Mouse (Mus musculus): Measurements from ENCODE around the gene Ranbp2.

Ranbp2 gene

DNA sequence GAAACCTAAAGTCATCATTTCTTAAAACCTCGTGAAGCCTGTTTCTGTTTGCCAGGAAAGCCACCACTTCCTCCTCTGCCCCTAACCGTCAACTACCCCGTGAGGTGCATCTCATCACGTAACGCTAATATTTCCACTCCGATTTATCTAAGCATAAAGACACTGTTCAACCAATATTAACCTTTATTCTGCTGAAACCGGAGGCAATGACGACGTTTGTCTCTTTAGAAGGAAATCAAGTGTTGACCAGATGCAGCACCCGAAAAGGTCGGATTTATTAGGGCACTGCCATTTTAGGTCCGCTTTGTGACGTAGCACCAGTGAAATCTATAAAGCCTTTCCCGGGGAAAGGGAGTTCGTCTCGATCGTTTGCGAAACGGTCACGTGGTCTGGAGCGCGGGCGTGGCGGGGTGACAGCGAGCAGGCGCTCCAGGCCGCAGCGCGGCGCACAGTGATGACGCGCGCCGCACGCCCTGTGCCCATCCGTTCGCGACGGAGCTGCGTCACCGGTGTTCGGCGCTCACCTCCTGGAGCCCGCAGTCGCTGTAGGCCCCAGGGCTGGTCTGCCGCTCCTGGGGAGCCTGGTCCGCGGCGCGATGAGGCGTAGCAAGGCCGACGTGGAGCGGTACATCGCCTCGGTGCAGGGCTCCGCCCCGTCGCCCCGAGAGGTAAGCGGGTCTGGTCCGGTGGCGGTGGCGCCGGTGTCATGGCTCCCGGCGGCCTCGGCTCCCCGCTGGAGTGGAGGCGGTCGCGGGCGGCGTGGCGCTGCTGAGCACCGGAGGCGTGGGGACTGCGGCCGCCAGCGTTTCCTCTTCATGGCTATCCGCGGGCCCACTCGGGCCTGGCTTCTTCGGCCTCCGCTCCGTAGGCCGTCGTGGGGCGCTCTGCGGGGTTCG, at the start of gene Ranbp2:
Gene Ranbp2, plus strand, starts transcription at position 537 of the 896 bp plus-strand sequence.
- peak; percentile 98 to 99 for DNase-seq

- DNase-seq: no peak
Observed at GRCm38 (mm10) chr10:58398941-58399340, 47.8 kb upstream of the Ranbp2 start.

- DNase-seq: peak; percentile 33 to 56
Observed at GRCm38 (mm10) chr10:58401838-58402237, 44.9 kb upstream of the Ranbp2 start.

DNA sequence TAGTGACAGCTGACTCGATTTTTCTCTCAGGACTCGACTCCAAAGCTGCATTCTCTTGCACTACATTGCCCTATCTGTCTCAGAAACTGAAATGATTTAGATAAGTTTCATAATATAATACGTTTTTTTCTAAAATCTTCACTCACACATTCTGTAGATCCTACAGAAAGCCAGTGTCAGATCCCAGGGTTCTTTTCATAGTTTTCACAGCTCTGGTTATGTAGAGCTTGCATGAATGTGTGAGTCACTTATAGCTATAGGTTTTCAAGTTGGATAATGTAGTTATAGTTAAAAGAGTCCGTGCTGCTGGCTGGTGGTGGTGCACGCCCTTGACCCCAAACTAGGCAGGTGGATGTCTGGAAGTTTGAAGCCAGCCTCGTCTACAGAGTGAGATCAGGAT, 42.1 kb upstream of the Ranbp2 start:
- DNase-seq: no peak

GRCm38 (mm10) chr10:58405285-58405948, 41.3 kb upstream of the Ranbp2 start:
- no peak for DNase-seq

GRCm38 (mm10) chr10:58405949-58406305, 40.8 kb upstream of the Ranbp2 start:
- DNase-seq: no peak

DNA sequence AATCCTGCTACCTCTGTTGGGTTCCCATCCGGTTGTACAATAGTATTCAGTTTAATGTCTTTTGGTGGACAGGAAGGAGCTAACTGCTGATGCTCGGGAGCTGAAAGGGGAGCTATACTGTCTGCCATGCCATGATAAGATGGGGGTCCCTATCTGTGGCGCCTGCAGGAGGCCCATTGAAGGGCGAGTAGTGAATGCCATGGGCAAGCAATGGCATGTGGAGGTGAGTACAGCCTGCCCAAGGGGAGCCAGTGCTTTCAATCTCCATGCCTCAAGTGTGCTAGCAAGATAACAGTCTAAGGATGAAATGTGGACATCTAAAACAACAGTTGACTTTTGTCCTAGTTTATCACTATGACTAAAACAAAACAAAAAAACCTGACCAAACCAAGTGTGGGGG, 34.4 kb upstream of the Ranbp2 start:
- no peak for DNase-seq

- no peak for DNase-seq
Observed at GRCm38 (mm10) chr10:58412852-58413251, 33.9 kb upstream of the Ranbp2 start.

GRCm38 (mm10) chr10:58416702-58417101, 30.0 kb upstream of the Ranbp2 start:
- no peak for DNase-seq

GRCm38 (mm10) chr10:58418290-58418971, 28.3 kb upstream of the Ranbp2 start:
- no peak for DNase-seq

GRCm38 (mm10) chr10:58427930-58428329, 18.8 kb upstream of the Ranbp2 start:
- DNase-seq: no peak

- DNase-seq: peak in 1 of 2 experiments; percentile 4
Observed at GRCm38 (mm10) chr10:58445850-58446249, 870 bp upstream of the Ranbp2 start.

DNA sequence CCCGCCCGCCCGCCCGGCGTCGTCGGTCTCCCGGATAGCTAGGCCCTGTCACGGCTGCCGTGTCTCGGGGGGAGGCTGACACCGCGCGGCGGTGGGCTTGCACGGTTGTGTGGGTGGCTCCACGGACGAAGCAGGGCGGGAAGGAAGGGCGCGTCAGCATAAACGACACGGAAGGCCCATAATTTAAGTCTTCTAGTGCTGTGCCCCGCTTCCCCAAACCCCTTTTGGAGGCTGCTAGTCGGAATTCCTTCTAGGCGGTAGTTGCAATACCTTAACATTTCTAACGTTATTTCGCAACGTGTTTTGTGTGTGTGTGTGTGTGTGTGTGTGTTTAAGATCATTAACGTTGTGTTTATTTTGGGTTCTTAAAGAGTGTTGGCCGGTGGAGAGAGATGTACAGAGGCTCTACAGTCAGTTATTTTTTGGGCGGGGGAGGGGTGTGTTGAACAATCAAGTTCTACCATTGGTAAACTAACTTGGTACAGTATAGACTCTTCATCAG, 611 bp downstream of the Ranbp2 start:
- no peak for DNase-seq

DNA sequence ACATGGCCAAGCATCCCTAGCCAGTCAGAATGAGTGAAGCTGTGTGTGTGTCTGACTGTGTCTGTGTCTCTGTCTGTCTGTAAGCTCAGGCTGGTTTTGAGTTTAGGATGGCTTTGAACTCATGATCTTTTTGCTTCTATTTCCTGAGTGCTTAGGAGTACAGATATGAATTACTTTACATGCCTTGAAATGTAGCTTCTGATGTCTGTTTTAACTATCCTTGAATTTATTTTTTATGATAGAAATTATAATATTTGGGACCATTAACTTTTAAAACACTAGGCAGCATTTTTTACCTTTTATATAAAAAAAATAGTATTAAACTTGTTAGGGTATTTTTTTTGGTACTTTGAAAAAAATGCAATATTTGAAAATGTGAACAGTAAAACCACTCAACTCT, 4.9 kb downstream of the Ranbp2 start:
- DNase-seq: no peak

DNA sequence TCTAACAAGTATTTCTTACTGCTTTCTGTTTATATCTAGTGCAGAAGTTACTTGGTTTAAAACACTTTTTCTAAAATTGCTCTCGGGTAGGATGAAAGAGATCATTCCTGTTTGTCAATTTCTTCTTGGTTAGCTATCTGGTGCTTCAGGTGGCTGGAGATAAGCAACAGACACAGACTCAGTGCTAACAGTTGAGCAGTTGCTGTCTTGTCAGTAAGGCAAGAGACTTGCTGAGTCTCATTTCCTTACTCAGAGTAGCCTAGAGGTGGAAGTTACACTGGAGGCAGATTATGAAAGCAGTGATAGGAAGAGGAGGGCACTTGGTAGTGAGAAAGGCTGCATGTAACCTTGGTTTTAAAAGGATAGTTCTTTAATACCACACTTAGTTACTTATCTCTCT, 5.5 kb downstream of the Ranbp2 start:
- no peak for DNase-seq

DNA sequence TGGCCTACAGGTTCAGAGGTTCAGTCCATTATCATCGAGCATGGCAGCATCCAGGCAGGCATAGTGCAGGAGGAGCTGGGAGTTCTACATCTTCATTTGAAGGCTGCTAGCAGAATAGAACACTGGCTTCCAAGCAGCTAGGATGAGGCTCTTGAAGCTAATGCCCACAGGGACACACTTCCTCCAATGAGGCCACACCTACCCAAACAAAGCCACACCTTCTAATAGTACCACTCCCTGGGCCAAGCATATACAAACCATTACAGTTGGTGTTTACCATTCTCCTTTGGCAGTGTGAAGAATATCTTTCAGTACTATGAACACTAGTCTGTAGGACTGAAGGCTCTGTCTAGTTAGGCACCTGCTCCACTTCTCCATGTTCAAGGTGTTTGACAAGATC, 13.2 kb downstream of the Ranbp2 start:
- DNase-seq: no peak

DNA sequence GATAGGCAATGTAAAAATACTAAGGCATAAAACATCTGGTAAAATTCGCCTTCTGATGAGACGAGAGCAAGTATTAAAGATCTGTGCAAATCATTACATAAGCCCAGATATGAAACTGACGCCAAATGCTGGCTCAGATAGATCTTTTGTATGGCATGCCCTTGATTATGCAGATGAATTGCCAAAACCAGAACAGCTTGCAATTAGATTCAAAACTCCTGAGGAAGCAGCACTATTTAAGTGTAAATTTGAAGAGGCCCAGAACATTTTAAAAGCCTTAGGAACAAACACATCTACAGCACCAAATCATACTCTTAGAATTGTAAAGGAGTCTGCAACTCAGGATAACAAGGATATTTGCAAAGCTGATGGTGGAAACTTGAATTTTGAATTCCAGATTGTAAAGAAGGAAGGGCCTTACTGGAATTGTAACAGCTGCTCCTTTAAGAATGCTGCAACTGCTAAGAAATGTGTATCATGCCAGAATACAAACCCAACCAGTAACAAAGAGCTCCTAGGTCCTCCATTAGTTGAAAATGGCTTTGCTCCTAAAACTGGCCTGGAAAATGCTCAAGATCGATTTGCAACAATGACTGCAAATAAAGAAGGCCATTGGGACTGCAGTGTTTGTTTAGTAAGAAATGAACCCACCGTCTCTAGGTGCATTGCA, 30.5 kb downstream of the Ranbp2 start:
- no peak for DNase-seq

- DNase-seq: no peak
Observed at GRCm38 (mm10) chr10:58478071-58478578, 31.4 kb downstream of the Ranbp2 start.

DNA sequence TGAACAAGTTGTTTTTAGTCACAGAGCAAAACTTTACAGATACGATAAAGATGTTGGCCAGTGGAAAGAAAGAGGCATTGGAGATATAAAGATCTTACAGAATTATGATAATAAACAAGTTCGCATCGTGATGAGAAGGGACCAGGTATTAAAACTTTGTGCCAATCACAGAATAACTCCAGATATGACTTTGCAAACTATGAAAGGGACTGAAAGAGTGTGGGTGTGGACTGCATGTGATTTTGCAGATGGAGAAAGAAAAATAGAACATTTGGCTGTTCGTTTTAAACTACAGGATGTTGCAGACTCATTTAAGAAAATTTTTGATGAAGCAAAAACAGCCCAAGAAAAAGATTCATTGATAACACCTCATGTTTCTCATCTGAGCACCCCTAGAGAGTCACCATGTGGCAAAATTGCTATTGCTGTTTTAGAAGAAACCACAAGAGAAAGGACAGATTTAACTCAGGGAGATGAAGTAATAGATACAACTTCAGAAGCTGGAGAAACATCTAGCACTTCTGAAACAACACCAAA, 33.3 kb downstream of the Ranbp2 start:
- DNase-seq: no peak

DNA sequence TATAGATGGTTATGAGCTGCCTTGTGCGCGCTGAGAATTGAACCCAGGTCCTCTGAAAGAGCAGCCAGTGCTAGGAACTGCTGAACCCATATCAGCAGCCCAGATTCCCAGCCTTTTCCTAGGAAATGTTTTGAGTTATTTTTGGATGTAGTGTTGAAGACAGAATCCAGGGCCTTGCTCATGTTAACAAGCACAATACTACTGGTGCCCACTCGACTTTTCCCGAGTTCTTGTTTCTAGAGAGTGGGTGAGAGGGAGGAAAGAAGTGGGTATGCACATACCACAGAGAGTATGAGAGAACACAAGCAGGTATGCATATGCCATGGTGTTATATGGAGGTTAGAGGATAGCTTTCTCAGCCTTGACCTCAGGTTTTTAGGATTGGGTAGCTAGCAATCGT, 44.3 kb downstream of the Ranbp2 start:
- DNase-seq: no peak

GRCm38 (mm10) chr10:58495637-58496036, 48.9 kb downstream of the Ranbp2 start:
- DNase-seq: no peak

DNA sequence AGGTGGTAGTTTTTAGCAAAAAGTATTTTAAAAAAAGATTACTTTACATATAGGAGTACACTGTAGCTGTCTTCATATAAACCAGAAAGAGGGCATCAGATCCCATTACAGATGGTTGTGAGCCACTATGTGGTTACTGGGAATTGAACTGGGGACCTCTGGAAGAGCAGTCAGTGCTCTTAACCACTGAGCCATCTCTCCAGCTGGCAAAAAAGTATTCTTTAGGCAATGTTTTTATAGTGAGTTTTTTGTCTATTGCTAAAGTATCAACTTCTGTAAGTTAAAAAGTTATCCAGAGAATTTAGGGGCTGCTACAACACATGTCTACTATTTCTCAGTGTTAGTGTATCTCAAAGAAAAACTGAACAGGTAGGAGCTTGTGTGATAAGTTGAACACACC, 50.0 kb downstream of the Ranbp2 start:
- DNase-seq: no peak
